Mouse (Mus musculus): ENCODE data around the gene Rgs6. TPM values are rescaled to one million over a fixed set of nuclear protein-coding genes. Genes with fewer than 3 reads are reported as not detected.
A peak's percentile ranks its signal among the peaks of the same experiment; 100 is the strongest.

Rgs6 gene
- 2.9 and 3.2 TPM in 2 replicates for polyA plus RNA-seq (2012; rRNA removed)

DNA sequence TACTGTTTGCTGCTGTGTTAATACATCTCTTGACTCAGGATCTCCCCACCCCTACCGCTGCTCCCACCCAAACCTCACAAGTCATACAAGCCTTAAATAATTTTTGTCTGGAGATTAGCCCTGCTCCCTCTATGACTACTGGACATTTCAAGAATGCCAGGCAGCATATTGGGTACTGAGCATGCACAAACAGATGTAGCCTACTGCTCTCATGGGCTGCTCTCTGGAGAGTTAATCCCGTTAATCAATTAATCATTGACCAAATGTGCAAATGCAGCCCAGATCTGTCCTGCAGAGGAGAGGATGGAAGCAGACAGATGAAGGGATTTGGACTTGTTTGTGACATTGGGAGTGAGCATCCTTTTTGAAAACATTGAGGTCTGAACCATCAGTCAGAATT, at the start of gene Rgs6:
Gene Rgs6, plus strand, starts transcription at position 276 of the 400 bp plus-strand sequence.
- TF ChIP-seq POLR2A (IDR thresholded peaks at IDR 0.05; ENCODE audit: low read depth, low read length) (no peak), CTCF (conservative IDR thresholded peaks at IDR 0.05; ENCODE audit: insufficient read depth, insufficient read length, low read depth, low read length) (no peak)
- Histone ChIP-seq H3K27ac (ENCODE audit: insufficient read depth, low read depth, low read length) (peak within 1 kb of the TSS; percentile 89), H3K4me3 (ENCODE audit: insufficient read depth, low read depth, low read length) (peak within 1 kb of the TSS; percentile 5; the same call in 1 of the 2 replicates), H3K36me3 (ENCODE audit: control insufficient read depth, insufficient read depth, low read length) (no peaks in the 10 kb centered on the region), H3K4me1 (ENCODE audit: control insufficient read depth, insufficient read depth, low read length) (peaks cover 17% of the 10 kb centered on the region; the same call in 1 of the 2 replicates), H3K27me3 (replicated peaks; ENCODE audit: control insufficient read depth, insufficient read depth, low read length) (no peaks in the 10 kb centered on the region)
- WGBS: 49% methylated on average over 2 of the region's 2 CpGs
- peak; percentile 51 for DNase-seq

GRCm38 (mm10) chr12:82547127-82547526, 41.0 kb upstream of the Rgs6 start:
- no peak overlapping the region for H3K4me3 ChIP-seq (ENCODE audit: insufficient read depth, low read depth, low read length)
- DNase-seq: no peak
- no peaks in the 10 kb centered on the region for H3K36me3 ChIP-seq (ENCODE audit: control insufficient read depth, insufficient read depth, low read length)
- H3K27ac ChIP-seq (ENCODE audit: insufficient read depth, low read depth, low read length): no peak overlapping the region
- WGBS: 92% methylated on average over 4 of the region's 4 CpGs
- TF ChIP-seq CTCF (conservative IDR thresholded peaks at IDR 0.05; ENCODE audit: insufficient read depth, insufficient read length, low read depth, low read length): no peak
- TF ChIP-seq POLR2A (IDR thresholded peaks at IDR 0.05; ENCODE audit: low read depth, low read length): no peak
- H3K27me3 ChIP-seq (replicated peaks; ENCODE audit: control insufficient read depth, insufficient read depth, low read length): no peaks in the 10 kb centered on the region
- no peaks in the 10 kb centered on the region for H3K4me1 ChIP-seq (ENCODE audit: control insufficient read depth, insufficient read depth, low read length)

- no peaks in the 10 kb centered on the region for H3K4me1 ChIP-seq (ENCODE audit: control insufficient read depth, insufficient read depth, low read length)
- WGBS: 80% methylated on average over 6 of the region's 6 CpGs
- TF ChIP-seq CTCF (conservative IDR thresholded peaks at IDR 0.05; ENCODE audit: insufficient read depth, insufficient read length, low read depth, low read length): no peak
- TF ChIP-seq POLR2A (IDR thresholded peaks at IDR 0.05; ENCODE audit: low read depth, low read length): no peak
- no peak overlapping the region for H3K4me3 ChIP-seq (ENCODE audit: insufficient read depth, low read depth, low read length)
- no peaks in the 10 kb centered on the region for H3K27me3 ChIP-seq (replicated peaks; ENCODE audit: control insufficient read depth, insufficient read depth, low read length)
- no peaks in the 10 kb centered on the region for H3K36me3 ChIP-seq (ENCODE audit: control insufficient read depth, insufficient read depth, low read length)
- no peak overlapping the region for H3K27ac ChIP-seq (ENCODE audit: insufficient read depth, low read depth, low read length)
- no peak for DNase-seq
Measured at GRCm38 (mm10) chr12:82549228-82549627, 38.9 kb upstream of the Rgs6 start.

DNA sequence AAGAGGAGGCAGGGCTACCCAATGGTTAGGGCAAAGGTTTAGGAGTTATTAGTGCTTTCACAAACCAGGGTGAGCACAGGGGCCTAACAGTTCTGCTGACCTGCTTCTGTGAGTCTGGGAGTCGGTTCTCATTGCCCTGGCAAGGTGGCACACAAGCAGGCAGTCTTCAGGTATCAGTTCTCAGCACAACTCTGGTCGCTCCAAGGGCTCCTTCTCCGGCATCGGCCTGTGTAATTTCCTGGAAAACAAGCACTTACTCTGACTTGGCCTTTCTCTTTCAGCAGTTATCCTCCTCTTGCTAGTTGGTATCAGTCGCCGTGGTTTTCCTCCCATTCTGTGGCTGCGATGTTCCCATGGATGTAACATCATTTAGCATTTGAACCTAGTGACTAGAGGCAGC, 38.0 kb upstream of the Rgs6 start:
- Histone ChIP-seq H3K4me3 (ENCODE audit: insufficient read depth, low read depth, low read length) (no peak overlapping the region), H3K27ac (ENCODE audit: insufficient read depth, low read depth, low read length) (no peak overlapping the region), H3K36me3 (ENCODE audit: control insufficient read depth, insufficient read depth, low read length) (no peaks in the 10 kb centered on the region), H3K27me3 (replicated peaks; ENCODE audit: control insufficient read depth, insufficient read depth, low read length) (no peaks in the 10 kb centered on the region), H3K4me1 (ENCODE audit: control insufficient read depth, insufficient read depth, low read length) (no peaks in the 10 kb centered on the region)
- TF ChIP-seq CTCF (conservative IDR thresholded peaks at IDR 0.05; ENCODE audit: insufficient read depth, insufficient read length, low read depth, low read length): no peak
- no peak for TF ChIP-seq POLR2A (IDR thresholded peaks at IDR 0.05; ENCODE audit: low read depth, low read length)
- WGBS: 89% methylated on average over 7 of the region's 7 CpGs
- no peak for DNase-seq

DNA sequence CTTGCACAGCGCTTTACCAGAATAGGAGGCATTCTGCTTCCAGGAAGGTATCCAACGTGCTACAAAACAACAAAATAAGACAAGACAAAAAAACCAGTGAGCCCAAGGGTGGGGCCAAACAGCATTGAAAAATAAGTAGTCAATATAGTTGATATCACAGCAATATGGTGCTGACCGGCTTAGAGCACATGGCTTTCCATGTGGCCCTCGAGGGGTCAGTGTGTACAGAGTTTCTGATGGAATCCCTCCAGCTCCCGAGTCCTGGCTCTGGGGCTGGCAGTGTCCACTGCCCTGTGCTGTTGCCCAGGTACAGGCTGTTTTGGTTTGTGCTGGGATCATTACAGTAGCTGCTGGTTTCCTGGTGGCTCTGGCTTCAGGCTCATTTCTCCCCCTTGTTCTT, 35.7 kb upstream of the Rgs6 start:
- H3K27ac ChIP-seq (ENCODE audit: insufficient read depth, low read depth, low read length): no peak overlapping the region
- no peak for DNase-seq
- H3K36me3 ChIP-seq (ENCODE audit: control insufficient read depth, insufficient read depth, low read length): no peaks in the 10 kb centered on the region
- WGBS: 91% methylated on average over 5 of the region's 5 CpGs
- no peaks in the 10 kb centered on the region for H3K4me1 ChIP-seq (ENCODE audit: control insufficient read depth, insufficient read depth, low read length)
- H3K4me3 ChIP-seq (ENCODE audit: insufficient read depth, low read depth, low read length): no peak overlapping the region
- no peaks in the 10 kb centered on the region for H3K27me3 ChIP-seq (replicated peaks; ENCODE audit: control insufficient read depth, insufficient read depth, low read length)
- TF ChIP-seq POLR2A (IDR thresholded peaks at IDR 0.05; ENCODE audit: low read depth, low read length) (no peak), CTCF (conservative IDR thresholded peaks at IDR 0.05; ENCODE audit: insufficient read depth, insufficient read length, low read depth, low read length) (no peak)

DNA sequence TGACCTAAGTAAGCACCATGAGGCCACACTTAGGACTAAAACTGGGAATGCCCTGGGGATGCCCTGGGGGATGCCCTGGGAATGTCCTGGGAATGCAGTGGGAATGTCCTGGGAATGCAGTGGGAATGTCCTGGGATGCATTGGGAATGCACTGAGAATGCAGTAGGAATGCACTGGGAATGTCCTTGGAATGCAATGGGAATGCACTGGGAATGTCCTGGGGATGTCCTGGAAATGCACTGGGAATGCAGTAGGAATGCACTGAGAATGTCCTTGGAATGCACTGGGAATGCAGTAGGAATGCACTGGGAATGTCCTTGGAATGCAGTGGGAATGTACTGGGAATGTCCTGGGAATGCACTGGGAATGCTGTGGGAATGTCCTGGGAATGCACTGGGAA, 25.2 kb upstream of the Rgs6 start:
- H3K27ac ChIP-seq (ENCODE audit: insufficient read depth, low read depth, low read length): no peak overlapping the region
- no peak overlapping the region for H3K4me3 ChIP-seq (ENCODE audit: insufficient read depth, low read depth, low read length)
- no peak for DNase-seq
- no peak for TF ChIP-seq CTCF (conservative IDR thresholded peaks at IDR 0.05; ENCODE audit: insufficient read depth, insufficient read length, low read depth, low read length)
- TF ChIP-seq POLR2A (IDR thresholded peaks at IDR 0.05; ENCODE audit: low read depth, low read length): no peak
- H3K27me3 ChIP-seq (replicated peaks; ENCODE audit: control insufficient read depth, insufficient read depth, low read length): no peaks in the 10 kb centered on the region
- H3K4me1 ChIP-seq (ENCODE audit: control insufficient read depth, insufficient read depth, low read length): no peaks in the 10 kb centered on the region
- H3K36me3 ChIP-seq (ENCODE audit: control insufficient read depth, insufficient read depth, low read length): no peaks in the 10 kb centered on the region

DNA sequence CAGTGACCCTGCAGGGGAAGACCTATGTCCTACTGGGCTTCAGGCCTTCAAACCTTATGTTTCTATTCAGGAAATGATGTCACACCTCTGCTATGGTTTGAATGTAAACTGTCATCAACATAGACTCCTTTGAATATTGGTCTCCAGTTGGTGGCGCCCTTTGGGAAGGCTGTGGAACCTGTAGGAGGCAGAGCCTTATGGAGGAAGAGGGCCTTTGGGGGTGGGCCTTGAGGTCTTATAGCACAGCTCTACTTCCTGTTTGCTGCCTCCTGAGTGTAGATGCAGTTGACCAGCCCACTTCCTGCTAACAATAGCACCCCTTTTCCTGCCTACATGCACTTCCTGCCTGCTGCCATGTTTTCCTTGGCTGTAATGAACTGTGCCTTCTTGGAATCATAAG, 19.7 kb upstream of the Rgs6 start:
- no peak for DNase-seq
- no peaks in the 10 kb centered on the region for H3K27me3 ChIP-seq (replicated peaks; ENCODE audit: control insufficient read depth, insufficient read depth, low read length)
- H3K4me1 ChIP-seq (ENCODE audit: control insufficient read depth, insufficient read depth, low read length): no peaks in the 10 kb centered on the region
- H3K4me3 ChIP-seq (ENCODE audit: insufficient read depth, low read depth, low read length): no peak overlapping the region
- H3K36me3 ChIP-seq (ENCODE audit: control insufficient read depth, insufficient read depth, low read length): no peaks in the 10 kb centered on the region
- WGBS: 94% methylated on average over 1 of the region's 1 CpGs
- TF ChIP-seq CTCF (conservative IDR thresholded peaks at IDR 0.05; ENCODE audit: insufficient read depth, insufficient read length, low read depth, low read length) (no peak), POLR2A (IDR thresholded peaks at IDR 0.05; ENCODE audit: low read depth, low read length) (no peak)
- no peak overlapping the region for H3K27ac ChIP-seq (ENCODE audit: insufficient read depth, low read depth, low read length)

DNA sequence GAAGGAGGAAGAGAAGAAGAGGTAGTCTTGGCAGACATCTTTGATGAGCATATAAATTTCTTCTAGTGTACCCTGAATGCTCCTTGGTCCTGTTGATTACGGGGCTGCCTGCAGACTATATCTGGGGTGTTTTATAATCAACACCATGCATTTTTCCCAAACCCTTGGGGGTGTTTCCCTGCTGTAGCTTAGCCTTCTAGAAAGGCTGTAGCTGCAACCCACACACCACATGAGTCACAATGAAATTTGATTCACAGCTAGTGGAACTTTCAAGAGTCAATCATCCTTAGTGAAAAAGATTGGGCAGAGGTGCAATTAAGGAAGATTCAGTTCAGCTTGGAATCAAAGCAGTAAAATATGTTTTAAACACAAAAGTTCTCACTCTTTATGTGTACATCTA, 15.4 kb upstream of the Rgs6 start:
- Histone ChIP-seq H3K27me3 (replicated peaks; ENCODE audit: control insufficient read depth, insufficient read depth, low read length) (no peaks in the 10 kb centered on the region), H3K27ac (ENCODE audit: insufficient read depth, low read depth, low read length) (no peak overlapping the region), H3K4me1 (ENCODE audit: control insufficient read depth, insufficient read depth, low read length) (no peaks in the 10 kb centered on the region), H3K36me3 (ENCODE audit: control insufficient read depth, insufficient read depth, low read length) (no peaks in the 10 kb centered on the region), H3K4me3 (ENCODE audit: insufficient read depth, low read depth, low read length) (no peak overlapping the region)
- no peak for TF ChIP-seq CTCF (conservative IDR thresholded peaks at IDR 0.05; ENCODE audit: insufficient read depth, insufficient read length, low read depth, low read length)
- TF ChIP-seq POLR2A (IDR thresholded peaks at IDR 0.05; ENCODE audit: low read depth, low read length): no peak
- 86% methylated on average over 1 of the region's 1 CpGs for WGBS
- DNase-seq: no peak

Data from kidney, adult 2 months (tissue).